Mouse (Mus musculus) thymus, adult 2 months (tissue): ENCODE data around the gene Rprd1b.

ENCODE experiments used
- CTCF ChIP-seq: fragments of 200-500 bp; IDR thresholded peaks from 2 replicates; pipeline ENCODE4 v1.5.1; 2012; ENCODE audit warnings: mild to moderate bottlenecking, control low read depth, low read length, moderate library complexity, borderline replicate concordance; ENCODE audit not compliant: control insufficient read depth, poor library complexity, insufficient read depth; ENCODE audit errors: extremely low read depth
- POLR2A ChIP-seq: fragments of 200-500 bp; IDR thresholded peaks from 2 replicates; pipeline ENCODE4 v1.6.1; 2012; ENCODE audit warnings: mild to moderate bottlenecking, low read length, control low read depth, moderate library complexity; ENCODE audit not compliant: control insufficient read depth, poor library complexity, insufficient read depth; ENCODE audit errors: extremely low read depth

DNA sequence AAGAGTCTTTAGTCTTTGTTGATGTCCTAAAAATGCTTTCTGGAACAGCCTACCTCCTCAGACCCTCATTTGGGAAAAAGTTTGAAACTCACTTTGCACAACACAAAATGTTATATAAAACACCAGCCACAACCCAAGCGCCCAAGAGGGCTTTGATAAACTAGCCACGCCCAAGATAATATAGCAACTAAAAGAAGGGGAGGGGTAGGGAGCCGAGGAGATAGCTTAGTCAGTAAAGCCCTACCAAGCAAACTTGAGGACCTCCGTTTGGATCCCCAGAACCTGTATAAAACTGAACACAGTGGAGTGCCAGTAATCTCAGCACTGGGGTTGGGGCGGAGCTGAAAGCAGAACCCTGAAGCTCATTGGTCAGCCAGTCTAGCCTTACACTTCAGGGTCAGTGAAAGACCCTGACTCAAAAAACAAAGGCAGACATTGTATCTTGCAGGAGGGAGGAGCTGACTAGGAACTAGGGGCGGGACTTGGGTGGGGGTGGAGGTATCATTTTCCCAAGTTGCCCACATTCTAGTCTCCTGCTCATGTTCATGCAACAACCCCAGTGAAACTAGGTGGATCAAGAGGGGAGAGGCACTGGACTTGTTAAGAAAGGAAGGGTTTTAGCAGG, 124.5 kb downstream of the Rprd1b start:
- no peak for TF ChIP-seq CTCF
- TF ChIP-seq POLR2A = no peak
